Mouse (Mus musculus) forebrain, embryonic 12.5 days (tissue): ENCODE measurements around the gene H2-DMa. TPM values are rescaled to one million over a fixed set of nuclear protein-coding genes. Genes with fewer than 3 reads are reported as not detected.
"Not testable (repeated sequence)": the region's sequence is repeated elsewhere in the genome, so short reads cannot be mapped to it uniquely, and the experiment has no call there.

ENCODE experiments used
- ATAC-seq: fragments of 200-750 bp; cut with Nextera tagmentation; 2 replicates; pipeline ENCODE4 v1.8.0; 2017; ENCODE audit warnings: moderate TSS enrichment; ENCODE audit not compliant: low FRiP score
- H3K27ac ChIP-seq: fragments of 300-500 bp; sonication (generic); 2 replicates; pipeline ENCODE4 v1.5.1; 2016; ENCODE audit warnings: mild to moderate bottlenecking
- H3K27me3 ChIP-seq: fragments of 300-500 bp; sonication (generic); 2 replicates; pipeline ENCODE4 v1.6.1; 2016; ENCODE audit warnings: mild to moderate bottlenecking
- H3K36me3 ChIP-seq: fragments of 300-500 bp; sonication (generic); replicated peaks from 2 replicates; pipeline ENCODE4 v1.6.1; 2016; ENCODE audit warnings: mild to moderate bottlenecking
- H3K4me1 ChIP-seq: fragments of 300-500 bp; sonication (generic); 2 replicates; pipeline ENCODE4 v1.6.1; 2016
- H3K4me2 ChIP-seq: fragments of 300-500 bp; sonication (generic); 2 replicates; pipeline ENCODE4 v1.6.1; 2016; ENCODE audit warnings: mild to moderate bottlenecking, moderate library complexity
- H3K4me3 ChIP-seq: fragments of 300-500 bp; sonication (generic); replicated peaks from 2 replicates; pipeline ENCODE4 v1.5.1; 2016; ENCODE audit warnings: mild to moderate bottlenecking
- H3K9ac ChIP-seq: fragments of 300-500 bp; sonication (generic); 2 replicates; pipeline ENCODE4 v1.6.1; 2016; ENCODE audit warnings: mild to moderate bottlenecking
- H3K9me3 ChIP-seq: fragments of 300-500 bp; sonication (generic); 2 replicates; pipeline ENCODE4 v1.6.1; 2016
- WGBS: fragments of 180-500 bp; shearing (Covaris S2); methylation state at CpG from one replicate; pipeline ENCODE4 v1.1.7; 2016; 5-methylcytosine and 5-hydroxymethylcytosine counted together
- polyA plus RNA-seq: library from polyadenylated mRNA; unstranded; fragments of >200 nt; fragmentation: Nextera tagmentation; extraction: Ambion mirVana; gene quantifications from 2 replicates; pipeline ENCODE4 v1.2.1, GENCODE M21; 2016

The H2-DMa gene
- polyA plus RNA-seq, 1 experiment from 2014 or later, result 9.6 TPM

- Histone ChIP-seq H3K4me2 (no peak overlapping the region), H3K9me3 (no peaks in the 10 kb centered on the region), H3K27ac (no peak overlapping the region), H3K4me1 (peaks cover 16% of the 10 kb centered on the region), H3K27me3 (peaks cover 40% of the 10 kb centered on the region), H3K4me3 (no peak overlapping the region), H3K36me3 (no peaks in the 10 kb centered on the region), H3K9ac (no peak overlapping the region)
- 61% methylated on average over 5 of the region's 5 CpGs for WGBS
- ATAC-seq, result no peak
Measured at GRCm38 (mm10) chr17:34143461-34143860, 24.1 kb downstream of the H2-DMa start.

GRCm38 (mm10) chr17:34144221-34144620 is 24.9 kb downstream of the H2-DMa start:
- not testable (repeated sequence) for H3K9me3 ChIP-seq, H3K9ac ChIP-seq, H3K4me3 ChIP-seq, H3K36me3 ChIP-seq, H3K27ac ChIP-seq, ATAC-seq, H3K4me2 ChIP-seq
- Histone ChIP-seq H3K27me3 (peaks cover 32% of the 10 kb centered on the region), H3K4me1 (peaks cover 12% of the 10 kb centered on the region)
- 89% methylated on average over 4 of the region's 4 CpGs for WGBS

DNA sequence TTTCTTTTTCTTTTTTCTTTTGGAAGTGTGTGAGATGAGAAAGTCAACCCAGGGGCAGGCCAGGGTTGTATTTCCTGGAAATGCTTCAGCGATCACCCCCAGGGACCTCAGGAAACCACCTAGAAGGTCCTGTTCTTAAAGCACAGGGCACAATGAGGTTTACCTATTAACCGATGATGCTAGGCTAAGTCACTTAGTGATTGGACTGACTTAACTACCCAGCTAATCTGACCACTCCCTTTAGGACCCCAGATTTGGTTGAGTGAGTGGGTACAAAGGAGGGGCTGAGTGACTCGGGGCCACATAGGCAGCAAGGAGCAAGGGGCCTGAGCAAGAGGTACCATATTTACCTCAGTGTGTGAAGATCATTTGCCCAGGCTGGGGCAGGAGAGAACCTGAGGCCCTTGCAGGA is 25.6 kb downstream of the H2-DMa start:
- H3K4me1 ChIP-seq, result peaks cover 5% of the 10 kb centered on the region
- H3K4me2 ChIP-seq, result no peak overlapping the region
- no peak overlapping the region for H3K4me3 ChIP-seq
- no peak overlapping the region for H3K9ac ChIP-seq
- no peaks in the 10 kb centered on the region for H3K9me3 ChIP-seq
- no peaks in the 10 kb centered on the region for H3K36me3 ChIP-seq
- peaks cover 25% of the 10 kb centered on the region for H3K27me3 ChIP-seq
- ATAC-seq, result no peak
- H3K27ac ChIP-seq, result no peak overlapping the region
- WGBS, result 68% methylated on average over 3 of the region's 3 CpGs

- H3K9me3 ChIP-seq, result no peaks in the 10 kb centered on the region
- no peak within 1 kb of the TSS for H3K9ac ChIP-seq
- 63% methylated on average over 4 of the region's 4 CpGs for whole genome bisulfite sequencing
Measured at GRCm38 (mm10) chr17:34152923-34153322, 33.6 kb downstream of the H2-DMa start, which contains the start of gene H2-DMb1. Gene H2-DMb1, plus strand, starts transcription at chr17:34153072.

GRCm38 (mm10) chr17:34155534-34155933 is 36.2 kb downstream of the H2-DMa start:
- H3K36me3 ChIP-seq, result no peaks in the 10 kb centered on the region
- H3K4me1 ChIP-seq, result no peaks in the 10 kb centered on the region
- 50% methylated on average over 5 of the region's 5 CpGs for WGBS
- no peak overlapping the region for H3K4me2 ChIP-seq
- no peak overlapping the region for H3K9ac ChIP-seq
- no peaks in the 10 kb centered on the region for H3K9me3 ChIP-seq
- no peaks in the 10 kb centered on the region for H3K27me3 ChIP-seq
- no peak for ATAC-seq
- no peak overlapping the region for H3K27ac ChIP-seq
- no peak overlapping the region for H3K4me3 ChIP-seq

More at GRCm38 (mm10) chr17:34152923-34153322, 33.6 kb downstream of the H2-DMa start, which contains the start of gene H2-DMb1:
- no peak within 1 kb of the TSS for H3K4me2 ChIP-seq
- H3K27me3 ChIP-seq, result no peaks in the 10 kb centered on the region
- H3K4me1 ChIP-seq, result no peaks in the 10 kb centered on the region
- no peak within 1 kb of the TSS for H3K4me3 ChIP-seq
- H3K36me3 ChIP-seq, result no peaks in the 10 kb centered on the region
- ATAC-seq, result no peak
- no peak within 1 kb of the TSS for H3K27ac ChIP-seq

DNA sequence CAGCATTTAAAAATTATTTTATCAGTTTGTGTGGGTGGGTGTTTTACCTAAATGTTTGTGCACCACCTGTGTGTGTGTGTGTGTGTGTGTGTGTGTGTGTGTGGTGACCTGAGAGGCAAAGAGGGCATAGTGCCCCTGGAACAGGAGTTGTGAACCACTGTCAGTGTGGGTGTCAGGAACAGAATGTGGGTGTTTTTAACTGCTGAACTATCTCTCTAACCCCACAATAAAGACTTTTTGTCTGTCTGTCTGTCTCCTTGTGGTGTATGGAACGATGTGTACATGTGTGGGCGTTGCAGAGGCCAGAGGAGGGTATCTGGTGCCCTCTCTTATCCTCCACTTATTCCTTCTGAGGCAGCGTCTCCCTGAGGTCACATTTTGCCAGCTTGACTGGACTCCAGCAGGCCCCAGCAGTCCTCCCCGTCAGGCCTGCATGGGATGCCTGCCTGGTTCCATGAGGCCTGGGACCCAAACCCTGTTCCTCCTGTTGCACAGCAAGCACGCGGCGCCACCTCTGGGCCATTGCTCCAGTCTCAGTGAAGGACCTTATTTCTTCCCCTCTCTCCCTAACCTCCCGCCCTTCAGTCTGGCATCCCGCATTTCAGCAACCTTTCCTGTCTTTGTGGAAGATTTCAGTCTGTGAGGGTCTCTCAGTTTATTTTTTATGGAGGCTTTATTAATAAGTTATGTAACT is 45.0 kb downstream of the H2-DMa start:
- H3K27me3 ChIP-seq, result peaks cover 12% of the 10 kb centered on the region; the same call in 1 of the 2 replicates

GRCm38 (mm10) chr17:34165033-34165730 is 45.8 kb downstream of the H2-DMa start:
- Histone ChIP-seq H3K27me3 (peaks cover 13% of the 10 kb centered on the region; the same call in 1 of the 2 replicates), H3K9ac (no peak overlapping the region), H3K4me3 (no peak overlapping the region), H3K9me3 (peaks cover 3% of the 10 kb centered on the region; the same call in 1 of the 2 replicates), H3K36me3 (no peaks in the 10 kb centered on the region), H3K27ac (no peak overlapping the region), H3K4me1 (no peaks in the 10 kb centered on the region), H3K4me2 (no peak overlapping the region)
- no peak for ATAC-seq
- WGBS, result 84% methylated on average over 6 of the region's 6 CpGs

More for the DNA sequence above, 45.0 kb downstream of the H2-DMa start:
- Histone ChIP-seq H3K27ac (no peak overlapping the region), H3K9me3 (peaks cover 3% of the 10 kb centered on the region; the same call in 1 of the 2 replicates), H3K4me2 (no peak overlapping the region), H3K9ac (no peak overlapping the region), H3K4me1 (no peaks in the 10 kb centered on the region), H3K4me3 (no peak overlapping the region), H3K36me3 (no peaks in the 10 kb centered on the region)
- no peak for ATAC-seq
- 42% methylated on average over 9 of the region's 9 CpGs for WGBS

GRCm38 (mm10) chr17:34169279-34169678 is 49.9 kb downstream of the H2-DMa start:
- no peak for ATAC-seq
- H3K9me3 ChIP-seq, result peaks cover 9% of the 10 kb centered on the region; the same call in 1 of the 2 replicates
- H3K4me2 ChIP-seq, result no peak overlapping the region
- WGBS, result 0% methylated on average over 2 of the region's 2 CpGs
- no peak overlapping the region for H3K4me3 ChIP-seq
- no peak overlapping the region for H3K27ac ChIP-seq
- no peaks in the 10 kb centered on the region for H3K36me3 ChIP-seq
- H3K4me1 ChIP-seq, result no peaks in the 10 kb centered on the region
- peaks cover 15% of the 10 kb centered on the region; the same call in 1 of the 2 replicates for H3K27me3 ChIP-seq
- 0 out of 2 replicates have a peak overlapping the region, but pooled peaks have one; percentile 14 for H3K9ac ChIP-seq

DNA sequence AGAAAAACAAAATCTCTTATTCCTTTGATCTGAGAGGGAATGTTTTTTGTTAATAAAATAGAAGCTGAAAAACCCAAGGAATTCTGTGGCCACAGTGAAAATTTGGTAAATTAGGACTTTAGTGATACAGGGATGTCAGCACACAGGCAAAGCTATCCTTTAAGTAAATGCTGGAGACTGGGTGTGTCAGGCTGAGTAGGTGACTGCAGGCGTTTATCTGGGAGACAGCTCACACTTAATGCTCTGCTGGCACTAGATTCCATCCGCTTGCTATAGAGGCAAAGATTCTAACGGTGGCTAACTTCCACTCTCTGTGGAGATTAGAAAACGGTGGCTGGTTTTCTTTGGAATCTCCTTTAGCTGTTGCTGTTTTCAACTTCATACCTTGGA is 51.1 kb downstream of the H2-DMa start:
- no peak overlapping the region for H3K4me3 ChIP-seq
- no peak for ATAC-seq
- 23% methylated on average over 4 of the region's 4 CpGs for WGBS
- H3K9me3 ChIP-seq, result 0 out of 2 replicates have a peak, but pooled peaks cover 7% of the 10 kb centered on the region
- H3K4me2 ChIP-seq, result no peak overlapping the region
- H3K27ac ChIP-seq, result no peak overlapping the region
- no peak overlapping the region for H3K9ac ChIP-seq
- H3K36me3 ChIP-seq, result no peaks in the 10 kb centered on the region
- peaks cover 15% of the 10 kb centered on the region; the same call in 1 of the 2 replicates for H3K27me3 ChIP-seq
- H3K4me1 ChIP-seq, result no peaks in the 10 kb centered on the region

- Histone ChIP-seq H3K27ac (no peak overlapping the region), H3K4me3 (no peak overlapping the region), H3K9me3 (0 out of 2 replicates have a peak, but pooled peaks cover 6% of the 10 kb centered on the region), H3K36me3 (no peaks in the 10 kb centered on the region), H3K4me2 (no peak overlapping the region), H3K9ac (no peak overlapping the region), H3K27me3 (peaks cover 15% of the 10 kb centered on the region; the same call in 1 of the 2 replicates), H3K4me1 (no peaks in the 10 kb centered on the region)
- ATAC-seq, result no peak
- WGBS, result 43% methylated on average over 13 of the region's 13 CpGs
Measured at GRCm38 (mm10) chr17:34170877-34171498, 51.6 kb downstream of the H2-DMa start.

DNA sequence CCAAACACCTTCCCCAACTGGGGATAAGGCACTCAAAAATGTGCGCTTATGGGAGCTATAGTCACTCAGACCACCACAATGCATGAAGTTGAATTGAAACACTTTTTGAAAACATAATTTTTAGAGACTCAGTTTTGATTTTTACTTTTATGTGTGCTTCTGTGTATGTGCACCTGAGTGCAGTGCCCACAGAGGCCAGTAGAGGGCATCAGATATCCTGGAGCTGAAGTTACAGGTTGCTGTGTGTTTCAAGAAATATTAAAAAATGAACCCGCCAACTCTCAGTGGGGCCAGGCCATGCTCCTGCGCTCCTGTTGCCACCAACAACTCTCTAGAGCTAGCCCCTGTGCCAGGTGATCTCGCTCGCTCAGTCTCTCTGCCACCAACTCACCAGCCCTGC is 53.2 kb downstream of the H2-DMa start:
- 92% methylated on average over 5 of the region's 5 CpGs for WGBS
- H3K36me3 ChIP-seq, result no peaks in the 10 kb centered on the region
- H3K27me3 ChIP-seq, result peaks cover 15% of the 10 kb centered on the region; the same call in 1 of the 2 replicates
- no peak overlapping the region for H3K4me3 ChIP-seq
- no peak overlapping the region for H3K4me2 ChIP-seq
- H3K4me1 ChIP-seq, result no peaks in the 10 kb centered on the region
- no peak overlapping the region for H3K27ac ChIP-seq
- H3K9me3 ChIP-seq, result peaks cover 6% of the 10 kb centered on the region; the same call in 1 of the 2 replicates
- H3K9ac ChIP-seq, result no peak overlapping the region
- ATAC-seq, result no peak

GRCm38 (mm10) chr17:34174075-34174474 is 54.7 kb downstream of the H2-DMa start:
- Histone ChIP-seq H3K27ac (no peak overlapping the region), H3K4me3 (no peak overlapping the region), H3K9ac (no peak overlapping the region), H3K9me3 (peaks cover 6% of the 10 kb centered on the region; the same call in 1 of the 2 replicates), H3K4me2 (no peak overlapping the region), H3K36me3 (no peaks in the 10 kb centered on the region), H3K4me1 (no peaks in the 10 kb centered on the region), H3K27me3 (0 out of 2 replicates have a peak, but pooled peaks cover 6% of the 10 kb centered on the region)
- 69% methylated on average over 1 of the region's 1 CpGs for WGBS
- no peak for ATAC-seq
